Mouse (Mus musculus): ENCODE results near the gene Selenow.
A peak's percentile ranks its signal among the peaks of the same experiment; 100 is the strongest.
"Not testable (repeated sequence)": the region's sequence is repeated elsewhere in the genome, so short reads cannot be mapped to it uniquely, and the experiment has no call there.

Selenow gene

DNA sequence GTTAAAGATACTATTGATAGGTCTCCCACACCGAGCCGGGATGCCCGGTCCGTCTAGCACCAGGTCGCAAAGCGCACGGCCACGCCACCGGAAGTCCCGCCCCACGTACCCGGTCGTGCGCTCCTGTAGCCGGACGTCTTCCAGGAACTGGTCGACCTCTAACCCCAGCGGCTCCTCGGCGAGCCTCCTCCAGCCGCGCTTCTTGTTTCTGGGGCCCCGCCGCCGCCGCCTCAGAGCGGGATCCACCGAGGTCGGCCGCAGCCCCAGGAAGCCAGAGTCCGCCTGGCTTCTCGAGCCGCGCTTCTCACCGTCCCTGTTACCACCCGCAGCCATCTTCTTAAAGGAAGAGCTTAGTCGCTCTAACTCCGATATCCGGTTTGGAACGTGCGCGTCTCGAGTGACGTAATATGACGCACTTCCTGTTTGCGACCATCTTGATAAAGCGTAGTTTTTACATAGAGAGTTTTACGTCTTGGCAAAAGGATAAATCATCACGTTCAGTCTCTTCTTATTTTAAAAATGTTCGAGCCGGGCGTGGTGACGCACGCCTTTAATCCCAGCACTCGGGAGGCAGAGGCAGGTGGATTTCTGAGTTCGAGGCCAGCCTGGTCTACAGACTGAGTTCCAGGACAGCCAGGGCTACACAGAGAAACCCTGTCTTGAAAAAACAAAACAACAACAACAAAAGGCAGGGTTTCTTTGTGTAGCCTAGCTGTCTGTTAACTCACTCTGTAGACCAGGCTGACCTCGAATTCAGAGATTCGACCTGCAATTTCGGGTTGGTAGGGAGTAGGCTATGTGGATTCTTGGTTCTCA is 23.7 kb upstream of the Selenow start, which contains the start of gene Nop53:
Gene Nop53, minus strand, starts transcription at position 354 of the 816 bp plus-strand sequence.
- DNase-seq (ENCODE audit: extremely low read depth, low read depth): peak; percentile 98

GRCm38 (mm10) chr7:15945211-15945610 is 23.0 kb upstream of the Selenow start:
- no peak for DNase-seq (ENCODE audit: extremely low read depth, low read depth)

GRCm38 (mm10) chr7:15944311-15944710 is 22.1 kb upstream of the Selenow start:
- DNase-seq (ENCODE audit: extremely low read depth, low read depth): no peak

- DNase-seq (ENCODE audit: extremely low read depth, low read depth): no peak
These were observed 16.4 kb upstream of the Selenow start for GRCm38 (mm10) chr7:15938621-15939020.

DNA sequence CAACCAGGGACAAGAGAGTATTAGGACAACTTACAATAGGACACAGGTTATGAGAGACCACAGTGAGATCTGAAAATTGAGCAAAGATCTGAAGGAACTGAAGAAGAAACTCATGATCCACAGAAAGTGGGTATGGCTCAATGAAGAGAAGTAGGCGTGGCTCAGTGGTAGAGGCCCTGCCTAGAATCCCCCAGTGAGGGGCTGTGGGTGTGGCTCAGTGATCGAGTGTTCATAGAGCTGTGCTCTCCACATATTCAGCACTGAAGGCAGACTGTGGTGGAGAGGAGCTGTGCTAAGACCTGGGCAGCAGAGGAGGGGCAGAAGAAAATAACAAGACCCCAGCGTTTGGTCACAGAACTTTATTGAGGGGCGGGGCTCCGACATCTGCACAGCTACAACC is 15.3 kb upstream of the Selenow start:
- no peak for DNase-seq (ENCODE audit: extremely low read depth, low read depth)

GRCm38 (mm10) chr7:15933437-15934359 is 11.5 kb upstream of the Selenow start:
- DNase-seq (ENCODE audit: extremely low read depth, low read depth): no peak

GRCm38 (mm10) chr7:15931635-15932034 is 9.4 kb upstream of the Selenow start:
- DNase-seq (ENCODE audit: extremely low read depth, low read depth): no peak

- no peak for DNase-seq (ENCODE audit: extremely low read depth, low read depth)
These were observed 8.3 kb upstream of the Selenow start for GRCm38 (mm10) chr7:15930543-15930942.

DNA sequence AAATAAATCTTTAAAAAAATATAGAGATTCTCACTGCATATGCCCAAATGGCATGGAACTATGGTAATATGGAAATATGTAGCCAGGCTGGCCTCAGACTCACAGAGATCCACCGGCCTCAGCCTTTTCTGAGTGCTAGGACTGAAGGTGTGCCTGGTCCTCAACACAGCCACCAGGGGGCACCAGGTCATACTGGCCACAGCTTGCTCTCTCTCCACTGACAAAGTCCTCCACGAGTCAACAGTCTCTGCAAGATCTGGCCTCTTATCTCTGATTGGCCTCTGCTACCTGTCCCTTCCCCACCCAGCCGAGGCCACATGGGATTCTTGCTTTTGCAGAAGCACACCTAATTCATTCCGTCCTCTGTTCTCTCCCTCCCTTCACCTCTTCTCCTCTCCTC is 7.7 kb upstream of the Selenow start:
- peak; percentile 53 for DNase-seq (ENCODE audit: extremely low read depth, low read depth)

DNA sequence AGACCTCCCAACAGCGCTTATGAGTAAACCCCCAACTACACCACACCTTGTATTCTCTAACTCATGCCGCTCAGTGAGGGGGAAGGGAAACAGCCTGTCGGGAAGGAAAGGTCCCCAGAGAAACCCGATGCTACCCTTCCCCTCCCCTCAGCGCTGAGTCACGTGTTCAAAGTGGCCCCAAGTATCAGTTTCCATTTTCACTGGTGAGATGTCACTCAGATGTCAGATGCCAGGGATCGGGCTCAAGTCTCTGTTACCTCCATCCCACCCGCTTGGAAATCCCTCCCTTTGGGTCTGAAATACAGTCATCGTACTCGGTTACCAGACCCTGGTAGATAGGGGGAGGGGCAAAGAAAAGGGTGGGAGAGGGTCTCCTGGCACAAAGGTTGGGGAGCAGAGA is 406 bp downstream of the Selenow start:
- no peak for DNase-seq (ENCODE audit: extremely low read depth, low read depth)

DNA sequence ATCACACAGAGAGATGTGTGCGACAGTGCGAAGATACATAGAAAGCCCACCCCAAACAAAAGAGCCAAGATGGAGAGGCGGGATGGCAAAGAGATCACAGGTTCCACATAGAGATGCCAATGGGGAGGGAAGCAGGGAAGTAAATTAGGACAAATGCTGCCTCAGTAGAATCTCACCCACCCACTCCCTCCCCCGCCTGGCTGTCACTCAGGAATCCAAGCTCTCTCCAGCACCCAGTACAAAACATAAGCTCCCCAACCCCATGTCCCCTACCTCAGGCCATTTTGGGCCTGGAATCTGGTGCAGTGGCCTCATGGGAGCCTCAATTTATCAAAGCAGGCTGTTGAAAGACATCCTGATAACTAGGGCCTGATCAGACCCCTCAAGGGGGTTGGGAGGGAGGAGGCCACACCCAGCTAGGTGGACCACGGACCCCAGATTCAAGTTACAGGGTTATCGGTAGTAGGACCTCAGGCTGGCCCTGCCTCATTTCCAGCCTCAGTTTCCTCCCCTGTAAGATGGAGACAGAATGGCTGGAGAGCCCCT is 1.5 kb downstream of the Selenow start:
- no peak for DNase-seq (ENCODE audit: extremely low read depth, low read depth)

DNA sequence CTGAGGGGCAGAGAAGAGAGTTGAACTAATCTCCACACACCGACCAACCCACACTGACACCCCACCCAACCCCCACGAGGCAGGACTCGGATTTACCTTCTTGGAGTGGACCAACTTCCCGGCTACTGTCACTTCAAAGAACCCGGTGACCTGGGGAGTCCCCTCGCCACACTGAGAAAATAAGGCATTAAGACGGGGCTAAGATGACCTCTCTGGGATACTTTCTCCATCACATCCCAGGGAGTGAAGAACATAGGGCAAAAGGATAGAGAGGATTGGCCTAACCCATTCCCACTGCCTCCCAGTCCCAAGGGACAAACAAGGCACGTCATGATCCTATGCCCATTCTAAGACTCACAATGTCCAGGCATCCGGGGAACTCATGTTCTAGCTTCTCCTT is 2.3 kb downstream of the Selenow start:
- no peak for DNase-seq (ENCODE audit: extremely low read depth, low read depth)

DNA sequence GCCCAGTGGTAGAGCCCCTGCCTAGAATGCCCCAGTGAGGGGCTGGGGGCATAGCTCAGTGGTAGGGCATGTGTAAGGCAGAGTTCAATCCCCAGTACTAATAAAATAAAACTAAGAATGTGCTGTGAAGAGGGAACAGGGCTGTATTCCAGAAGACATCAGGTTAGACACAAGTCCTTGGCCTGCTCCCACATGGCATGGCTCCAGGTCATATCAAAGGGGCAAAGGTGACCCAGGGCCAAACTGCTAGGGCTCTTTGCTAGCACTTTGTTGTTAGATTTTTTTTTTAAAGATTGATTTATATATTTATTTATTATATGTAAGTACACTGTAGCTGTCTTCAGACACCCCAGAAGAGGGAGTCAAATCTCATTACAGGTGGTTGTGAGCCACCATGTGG is 3.8 kb downstream of the Selenow start:
- DNase-seq (ENCODE audit: extremely low read depth, low read depth): no peak

DNA sequence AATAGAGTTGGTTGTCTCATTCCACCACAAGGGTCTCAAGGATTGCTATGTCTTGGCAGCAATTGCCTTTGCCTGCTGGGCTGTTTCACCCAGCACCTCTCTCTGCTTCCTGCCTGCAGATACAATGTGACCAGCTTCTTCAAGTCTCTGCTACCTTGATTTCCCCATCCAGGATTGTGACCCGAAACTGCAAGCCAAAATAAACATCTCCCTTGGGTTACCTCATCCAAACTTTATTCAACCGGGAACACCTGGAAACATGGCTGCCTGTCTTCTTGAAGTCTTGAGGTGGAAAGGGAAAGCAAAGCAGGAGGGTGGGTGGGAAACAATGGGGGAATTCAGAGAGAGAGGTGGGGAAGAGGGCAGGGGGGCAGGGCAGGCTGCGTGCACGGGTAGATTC is 5.2 kb downstream of the Selenow start:
- no peak for DNase-seq (ENCODE audit: extremely low read depth, low read depth)

- no peak for DNase-seq (ENCODE audit: extremely low read depth, low read depth)
These were observed 6.0 kb downstream of the Selenow start for GRCm38 (mm10) chr7:15916134-15916723.

DNA sequence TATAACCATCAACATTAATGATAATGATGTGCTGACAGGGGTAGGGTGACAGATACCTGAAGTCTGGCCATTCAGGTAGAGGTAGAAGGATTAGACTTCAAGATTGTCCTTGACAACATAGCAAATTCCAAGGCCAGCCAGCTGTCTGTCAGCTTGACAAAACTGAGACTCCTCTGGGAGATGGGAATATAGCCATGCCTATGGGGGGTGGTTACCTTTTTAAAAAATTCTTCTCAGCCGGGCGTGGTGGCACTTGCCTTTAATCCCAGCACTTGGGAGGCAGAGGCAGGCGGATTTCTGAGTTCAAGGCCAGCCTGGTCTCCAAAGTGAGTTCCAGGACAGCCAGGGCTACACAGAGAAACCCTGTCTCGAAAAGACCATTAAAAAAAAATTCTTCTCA is 6.5 kb downstream of the Selenow start:
- not testable (repeated sequence) for DNase-seq (ENCODE audit: extremely low read depth, low read depth)

DNA sequence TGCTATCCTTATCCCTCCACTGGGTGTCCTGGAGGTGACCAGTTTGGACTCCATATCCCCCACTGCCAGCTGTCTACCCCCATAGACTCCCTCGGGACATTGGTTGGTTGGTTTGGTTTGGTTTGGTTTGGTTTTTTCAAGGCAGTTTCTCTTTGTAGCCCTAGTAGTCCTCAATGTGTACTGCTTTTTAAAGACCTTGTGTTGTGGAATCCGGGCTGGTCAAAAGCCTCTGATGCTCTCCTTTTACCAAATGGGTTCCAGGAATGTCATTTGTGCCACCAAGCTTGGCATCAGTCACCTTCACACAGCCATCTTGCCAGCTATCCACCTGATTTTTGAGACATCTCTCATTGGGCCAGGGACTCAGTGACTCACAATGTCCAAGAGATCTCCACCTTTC is 7.5 kb downstream of the Selenow start:
- DNase-seq (ENCODE audit: extremely low read depth, low read depth): no peak

GRCm38 (mm10) chr7:15914252-15914651 is 8.0 kb downstream of the Selenow start:
- no peak for DNase-seq (ENCODE audit: extremely low read depth, low read depth)

GRCm38 (mm10) chr7:15912183-15912582 is 10.0 kb downstream of the Selenow start:
- peak; percentile 56 for DNase-seq (ENCODE audit: extremely low read depth, low read depth)

DNA sequence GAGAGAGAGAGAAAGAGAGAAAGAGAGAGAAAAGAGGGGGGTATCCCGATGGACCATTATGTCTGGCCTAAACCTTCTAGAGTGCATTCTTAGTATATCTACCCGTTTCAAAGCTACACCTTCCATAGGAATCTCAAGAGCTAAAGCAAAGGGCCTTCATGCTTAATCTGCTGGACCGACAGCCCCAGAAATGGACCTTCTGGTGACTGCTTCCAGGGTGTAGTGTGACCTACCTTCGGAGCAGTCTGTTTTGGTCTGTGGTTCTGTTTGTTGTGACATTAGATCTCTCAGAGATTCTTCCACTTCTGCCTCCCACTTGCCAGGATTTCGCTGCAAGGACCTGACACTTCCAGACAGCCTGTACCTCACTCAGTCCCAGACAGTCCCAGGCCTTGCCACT is 11.7 kb downstream of the Selenow start:
- no peak for DNase-seq (ENCODE audit: extremely low read depth, low read depth)

GRCm38 (mm10) chr7:15907971-15908590 is 14.1 kb downstream of the Selenow start:
- DNase-seq (ENCODE audit: extremely low read depth, low read depth): no peak

Data from MEL-GATA-1-ER (cell line).